Mouse (Mus musculus): ENCODE results near the gene Nelfa. TPM values are rescaled to one million over a fixed set of nuclear protein-coding genes. Genes with fewer than 3 reads are reported as not detected.
A peak's percentile ranks its signal among the peaks of the same experiment; 100 is the strongest.

Nelfa gene
- total and polyA plus RNA-seq, 2 experiments from 2014 or later: 28.5 to 32.6 TPM

- peaks cover 71% of the 10 kb centered on the region for H3K36me3 ChIP-seq (ENCODE audit: insufficient read depth)
- WGBS: 93% methylated on average over 9 of the region's 9 CpGs
Observed at GRCm38 (mm10) chr5:33900701-33901263, 35.4 kb downstream of the Nelfa start.

GRCm38 (mm10) chr5:33900101-33900500, 36.1 kb downstream of the Nelfa start:
- no peak overlapping the region for H3K4me2 ChIP-seq (ENCODE audit: low read depth)
- no peak for TF ChIP-seq CTCF (IDR thresholded peaks at IDR 0.05; ENCODE audit: low read depth)
- DNase-seq (no peak), ATAC-seq (no peak)
- H3K9ac ChIP-seq: no peak overlapping the region
- H3K36me3 ChIP-seq (ENCODE audit: insufficient read depth): peaks cover 76% of the 10 kb centered on the region
- no peaks in the 10 kb centered on the region for H3K27me3 ChIP-seq (ENCODE audit: insufficient read depth, low read length)
- WGBS: 89% methylated on average over 3 of the region's 3 CpGs
- H3K27ac ChIP-seq (ENCODE audit: low read depth, low read length): no peak overlapping the region
- no peaks in the 10 kb centered on the region for H3K4me1 ChIP-seq (ENCODE audit: insufficient read depth)
- H3K4me3 ChIP-seq (ENCODE audit: low read depth, low read length): no peak overlapping the region
- H3K9me3 ChIP-seq (ENCODE audit: low read length): no peaks in the 10 kb centered on the region

More at GRCm38 (mm10) chr5:33900701-33901263, 35.4 kb downstream of the Nelfa start:
- Histone ChIP-seq H3K4me3 (ENCODE audit: low read depth, low read length) (no peak overlapping the region), H3K27me3 (ENCODE audit: insufficient read depth, low read length) (no peaks in the 10 kb centered on the region), H3K27ac (ENCODE audit: low read depth, low read length) (no peak overlapping the region), H3K4me2 (ENCODE audit: low read depth) (no peak overlapping the region), H3K9me3 (ENCODE audit: low read length) (no peaks in the 10 kb centered on the region), H3K9ac (no peak overlapping the region), H3K4me1 (ENCODE audit: insufficient read depth) (no peaks in the 10 kb centered on the region)
- no peak for DNase-seq
- TF ChIP-seq CTCF (IDR thresholded peaks at IDR 0.05; ENCODE audit: low read depth): no peak
- ATAC-seq: no peak

- ATAC-seq (no peak), DNase-seq (no peak)
- Histone ChIP-seq H3K4me1 (ENCODE audit: insufficient read depth) (no peaks in the 10 kb centered on the region), H3K9me3 (ENCODE audit: low read length) (no peaks in the 10 kb centered on the region), H3K4me2 (ENCODE audit: low read depth) (no peak overlapping the region), H3K9ac (no peak overlapping the region), H3K27me3 (ENCODE audit: insufficient read depth, low read length) (no peaks in the 10 kb centered on the region), H3K4me3 (ENCODE audit: low read depth, low read length) (no peak overlapping the region), H3K27ac (ENCODE audit: low read depth, low read length) (no peak overlapping the region), H3K36me3 (ENCODE audit: insufficient read depth) (peaks cover 85% of the 10 kb centered on the region)
- TF ChIP-seq CTCF (IDR thresholded peaks at IDR 0.05; ENCODE audit: low read depth): no peak
- 83% methylated on average over 3 of the region's 3 CpGs for WGBS
Observed at GRCm38 (mm10) chr5:33899245-33899644, 37.0 kb downstream of the Nelfa start.

GRCm38 (mm10) chr5:33898671-33899070, 37.5 kb downstream of the Nelfa start:
- DNase-seq: no peak
- no peak for TF ChIP-seq CTCF (IDR thresholded peaks at IDR 0.05; ENCODE audit: low read depth)
- Histone ChIP-seq H3K27me3 (ENCODE audit: insufficient read depth, low read length) (no peaks in the 10 kb centered on the region), H3K4me2 (ENCODE audit: low read depth) (no peak overlapping the region), H3K27ac (ENCODE audit: low read depth, low read length) (no peak overlapping the region), H3K4me1 (ENCODE audit: insufficient read depth) (no peaks in the 10 kb centered on the region), H3K36me3 (ENCODE audit: insufficient read depth) (peaks cover 90% of the 10 kb centered on the region), H3K9me3 (ENCODE audit: low read length) (no peaks in the 10 kb centered on the region), H3K9ac (no peak overlapping the region), H3K4me3 (ENCODE audit: low read depth, low read length) (no peak overlapping the region)
- ATAC-seq: no peak
- WGBS: 86% methylated on average over 9 of the region's 9 CpGs

- H3K4me2 ChIP-seq (ENCODE audit: low read depth): no peak overlapping the region
- TF ChIP-seq CTCF (IDR thresholded peaks at IDR 0.05; ENCODE audit: low read depth): no peak
- WGBS: 87% methylated on average over 2 of the region's 2 CpGs
- no peak overlapping the region for H3K4me3 ChIP-seq (ENCODE audit: low read depth, low read length)
- H3K27ac ChIP-seq (ENCODE audit: low read depth, low read length): no peak overlapping the region
- H3K36me3 ChIP-seq (ENCODE audit: insufficient read depth): peaks cover 94% of the 10 kb centered on the region
- H3K9me3 ChIP-seq (ENCODE audit: low read length): no peaks in the 10 kb centered on the region
- H3K27me3 ChIP-seq (ENCODE audit: insufficient read depth, low read length): no peaks in the 10 kb centered on the region
- no peaks in the 10 kb centered on the region for H3K4me1 ChIP-seq (ENCODE audit: insufficient read depth)
- no peak overlapping the region for H3K9ac ChIP-seq
- no peak for ATAC-seq
- DNase-seq: no peak
Observed at GRCm38 (mm10) chr5:33897158-33897557, 39.1 kb downstream of the Nelfa start.

- no peak overlapping the region for H3K9ac ChIP-seq
- no peaks in the 10 kb centered on the region for H3K27me3 ChIP-seq (ENCODE audit: insufficient read depth, low read length)
- no peak overlapping the region for H3K4me2 ChIP-seq (ENCODE audit: low read depth)
- H3K4me3 ChIP-seq (ENCODE audit: low read depth, low read length): no peak overlapping the region
- H3K27ac ChIP-seq (ENCODE audit: low read depth, low read length): no peak overlapping the region
- ATAC-seq: peak; percentile 14; the same call in 1 of the 2 replicates
- no peak for DNase-seq
- H3K4me1 ChIP-seq (ENCODE audit: insufficient read depth): no peaks in the 10 kb centered on the region
- WGBS: 86% methylated on average over 9 of the region's 9 CpGs
- peaks cover 95% of the 10 kb centered on the region for H3K36me3 ChIP-seq (ENCODE audit: insufficient read depth)
- no peak for TF ChIP-seq CTCF (IDR thresholded peaks at IDR 0.05; ENCODE audit: low read depth)
- H3K9me3 ChIP-seq (ENCODE audit: low read length): no peaks in the 10 kb centered on the region
Observed at GRCm38 (mm10) chr5:33895116-33895515, 41.1 kb downstream of the Nelfa start.

- WGBS: 92% methylated on average over 6 of the region's 6 CpGs
- Histone ChIP-seq H3K36me3 (ENCODE audit: insufficient read depth) (peaks cover 85% of the 10 kb centered on the region), H3K4me1 (ENCODE audit: insufficient read depth) (no peaks in the 10 kb centered on the region), H3K4me2 (ENCODE audit: low read depth) (no peak overlapping the region), H3K9me3 (ENCODE audit: low read length) (no peaks in the 10 kb centered on the region), H3K4me3 (ENCODE audit: low read depth, low read length) (no peak overlapping the region), H3K27me3 (ENCODE audit: insufficient read depth, low read length) (no peaks in the 10 kb centered on the region), H3K27ac (ENCODE audit: low read depth, low read length) (no peak overlapping the region), H3K9ac (no peak overlapping the region)
- no peak for DNase-seq
- no peak for ATAC-seq
- no peak for TF ChIP-seq CTCF (IDR thresholded peaks at IDR 0.05; ENCODE audit: low read depth)
Observed at GRCm38 (mm10) chr5:33893406-33893805, 42.8 kb downstream of the Nelfa start.
